Mouse (Mus musculus): Measurements from ENCODE around the gene Galnt10. TPM values are rescaled to one million over a fixed set of nuclear protein-coding genes. Genes with fewer than 3 reads are reported as not detected.

Gene Galnt10
- total RNA-seq, 2 experiments from 2014 or later, result 5.9 to 7.4 TPM

DNA sequence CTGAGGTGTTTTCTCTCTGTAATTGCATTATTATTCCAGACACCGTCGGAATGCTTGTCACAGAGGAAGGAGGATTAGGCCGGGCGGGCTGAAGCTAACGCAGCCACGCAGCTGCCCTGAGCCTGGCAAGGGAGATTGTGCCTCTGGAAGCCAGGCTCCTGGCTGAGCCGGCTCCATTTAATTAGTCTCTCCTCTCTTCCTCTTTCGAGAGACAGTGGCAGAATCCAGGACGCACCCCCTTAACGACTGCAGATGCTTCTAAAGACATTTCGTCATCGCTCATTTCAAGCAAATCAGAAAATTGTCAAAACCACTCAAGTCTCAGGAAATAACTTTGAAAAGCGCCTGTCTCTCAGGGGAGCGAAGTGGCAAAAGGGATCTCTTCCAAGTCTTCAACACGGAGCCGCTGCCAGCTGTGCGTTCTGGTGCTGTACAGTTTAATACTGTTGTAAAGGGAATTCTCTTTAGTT, 51.0 kb downstream of the Galnt10 start:
- Histone ChIP-seq H3K27ac (no peak overlapping the region), H3K4me3 (0 out of 2 replicates have a peak overlapping the region, but pooled peaks have one; percentile 9)
- intact Hi-C loops (cut with DNase I), result loop anchor here (5.0 kb wide), 1 partner anchor 49 kb away; the partner anchor contains the start of gene Galnt10
- TF ChIP-seq CTCF (IDR thresholded peaks at IDR 0.05), result no peak
- DNase-seq (ENCODE audit: extremely low spot score in 1 of 2, low spot score in 2 of 2), result no peak

DNA sequence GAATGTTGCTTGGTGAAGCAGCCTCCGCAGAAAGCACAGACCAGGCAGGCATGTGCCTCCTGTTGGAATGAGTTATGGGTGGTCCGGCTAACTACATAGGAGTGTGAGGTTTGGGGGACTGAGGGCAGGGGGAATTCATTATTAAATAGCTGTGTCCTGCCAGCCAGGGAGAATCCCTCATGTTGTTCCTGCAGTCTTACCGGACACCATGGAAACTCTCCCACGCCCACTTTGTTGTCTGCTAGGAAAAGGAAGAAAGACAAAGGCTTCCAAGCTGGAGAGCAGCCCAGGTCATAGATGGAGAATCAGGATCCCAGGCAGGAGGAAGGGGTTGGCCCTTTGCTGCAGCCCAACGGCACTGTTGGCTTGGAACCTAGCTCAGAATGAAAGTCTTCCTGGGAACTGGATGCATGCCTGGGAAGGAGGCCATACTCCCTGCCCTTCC, 51.6 kb downstream of the Galnt10 start:
- no peak overlapping the region for H3K4me3 ChIP-seq
- TF ChIP-seq CTCF (IDR thresholded peaks at IDR 0.05), result no peak
- H3K27ac ChIP-seq, result no peak overlapping the region
- DNase-seq (ENCODE audit: extremely low spot score in 1 of 2, low spot score in 2 of 2), result no peak
- intact Hi-C loops (cut with DNase I), result loop anchor here (5.0 kb wide), 1 partner anchor 50 kb away; the partner anchor contains the start of gene Galnt10

DNA sequence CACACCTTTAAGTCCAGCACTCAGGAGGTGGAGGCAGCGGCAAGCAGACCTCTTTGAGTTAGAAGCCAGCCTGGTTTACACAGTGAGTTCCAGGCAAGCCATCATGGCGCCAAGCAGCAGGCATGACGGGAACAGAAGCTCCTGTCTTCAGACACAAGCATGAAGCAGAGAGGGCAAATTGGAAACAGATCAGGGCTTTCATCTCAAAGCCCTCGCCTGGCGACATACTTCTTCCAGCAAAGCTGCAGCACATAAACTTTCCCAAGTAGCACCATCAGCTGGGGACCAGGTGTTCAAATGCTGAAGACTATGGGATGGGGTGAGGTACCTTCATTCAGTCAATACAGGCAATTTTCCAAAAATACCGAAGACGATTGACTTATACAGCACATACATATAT, 54.9 kb downstream of the Galnt10 start:
- intact Hi-C loops (cut with DNase I), result no loop called here
- no peak for TF ChIP-seq CTCF (IDR thresholded peaks at IDR 0.05)
- H3K4me3 ChIP-seq, result no peak overlapping the region
- H3K27ac ChIP-seq, result no peak overlapping the region
- DNase-seq (ENCODE audit: extremely low spot score in 1 of 2, low spot score in 2 of 2), result no peak

DNA sequence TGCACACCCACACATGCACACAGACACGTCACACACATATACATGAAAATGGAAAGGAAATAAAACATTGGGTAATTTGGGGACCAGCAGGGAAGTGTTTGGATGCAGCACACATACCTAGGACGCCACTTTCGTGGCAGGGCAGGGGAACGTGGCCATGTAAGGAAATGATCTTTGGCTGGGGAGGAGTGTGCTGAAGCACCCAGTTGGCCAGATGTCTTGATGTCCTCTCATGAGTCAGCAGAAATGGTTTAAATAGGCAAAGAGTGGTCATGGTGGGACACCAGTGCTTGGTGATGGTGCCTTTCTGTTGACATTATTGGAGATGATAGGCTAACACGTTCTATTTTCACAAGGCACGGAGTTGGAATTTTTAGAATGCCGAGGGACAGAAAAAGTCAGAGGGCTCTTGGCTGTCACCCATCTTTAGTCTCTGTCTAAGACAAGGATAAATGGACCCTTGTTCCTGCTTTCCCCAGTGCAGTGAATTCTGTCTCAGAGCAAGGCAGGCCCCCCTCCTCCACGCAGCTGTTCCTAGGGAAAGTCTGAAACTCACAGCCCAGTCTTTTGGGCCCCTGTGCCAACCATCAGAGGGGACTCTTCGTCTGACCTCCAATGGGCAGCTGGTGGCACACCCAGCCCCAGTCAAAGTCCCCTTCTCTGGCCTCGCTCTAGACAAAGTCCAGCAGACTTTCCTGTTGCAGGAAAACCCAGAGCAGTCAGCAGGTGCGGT, 56.1 kb downstream of the Galnt10 start:
- intact Hi-C loops (cut with DNase I), result no loop called here
- no peak for DNase-seq (ENCODE audit: extremely low spot score in 1 of 2, low spot score in 2 of 2)
- no peak for TF ChIP-seq CTCF (IDR thresholded peaks at IDR 0.05)
- Histone ChIP-seq H3K4me3 (no peak overlapping the region), H3K27ac (no peak overlapping the region)

DNA sequence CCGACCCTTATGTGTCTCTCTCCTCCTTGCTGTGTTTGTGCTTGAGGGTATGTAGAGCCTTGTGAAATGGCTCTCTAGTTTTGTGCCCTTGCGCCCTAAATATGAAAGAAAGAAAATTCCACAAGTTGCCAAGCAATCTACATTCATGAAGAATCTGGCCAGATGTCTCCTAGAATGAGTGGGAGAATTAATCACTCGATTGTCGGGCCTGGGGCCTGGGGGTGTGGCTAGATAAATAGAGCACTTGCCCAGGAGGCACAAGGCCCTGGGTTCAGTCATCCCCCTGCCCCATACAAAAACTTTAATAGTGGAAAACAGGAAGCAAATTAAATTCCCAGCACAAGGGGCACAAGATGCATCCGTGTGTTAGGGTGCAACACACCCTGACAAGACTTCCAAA, 56.7 kb downstream of the Galnt10 start:
- no peak for TF ChIP-seq CTCF (IDR thresholded peaks at IDR 0.05)
- Histone ChIP-seq H3K4me3 (no peak overlapping the region), H3K27ac (no peak overlapping the region)
- DNase-seq (ENCODE audit: extremely low spot score in 1 of 2, low spot score in 2 of 2), result no peak
- intact Hi-C loops (cut with DNase I), result no loop called here

DNA sequence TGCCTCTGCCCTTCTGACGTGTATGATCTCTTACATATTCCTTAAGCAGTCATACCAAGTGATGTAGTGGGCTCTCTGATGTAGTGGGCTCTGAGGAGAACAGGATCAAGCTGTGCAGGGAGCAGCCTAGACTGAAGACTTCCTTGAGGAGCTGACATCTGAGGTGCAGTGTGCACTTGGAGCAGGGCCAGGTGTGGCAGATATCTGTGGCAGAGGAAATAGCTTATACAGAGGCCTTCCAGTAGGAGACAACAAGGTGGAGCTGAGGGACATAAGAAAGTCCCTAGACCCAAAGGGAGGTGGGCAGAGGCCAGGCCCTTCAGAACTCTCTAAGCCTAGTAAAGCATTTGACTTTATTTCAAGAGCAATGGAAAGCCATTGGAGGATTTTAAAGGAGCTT, 61.4 kb downstream of the Galnt10 start:
- DNase-seq (ENCODE audit: extremely low spot score in 1 of 2, low spot score in 2 of 2), result no peak
- no peak for TF ChIP-seq CTCF (IDR thresholded peaks at IDR 0.05)
- intact Hi-C loops (cut with DNase I), result no loop called here
- no peak overlapping the region for H3K4me3 ChIP-seq
- H3K27ac ChIP-seq, result no peak overlapping the region

DNA sequence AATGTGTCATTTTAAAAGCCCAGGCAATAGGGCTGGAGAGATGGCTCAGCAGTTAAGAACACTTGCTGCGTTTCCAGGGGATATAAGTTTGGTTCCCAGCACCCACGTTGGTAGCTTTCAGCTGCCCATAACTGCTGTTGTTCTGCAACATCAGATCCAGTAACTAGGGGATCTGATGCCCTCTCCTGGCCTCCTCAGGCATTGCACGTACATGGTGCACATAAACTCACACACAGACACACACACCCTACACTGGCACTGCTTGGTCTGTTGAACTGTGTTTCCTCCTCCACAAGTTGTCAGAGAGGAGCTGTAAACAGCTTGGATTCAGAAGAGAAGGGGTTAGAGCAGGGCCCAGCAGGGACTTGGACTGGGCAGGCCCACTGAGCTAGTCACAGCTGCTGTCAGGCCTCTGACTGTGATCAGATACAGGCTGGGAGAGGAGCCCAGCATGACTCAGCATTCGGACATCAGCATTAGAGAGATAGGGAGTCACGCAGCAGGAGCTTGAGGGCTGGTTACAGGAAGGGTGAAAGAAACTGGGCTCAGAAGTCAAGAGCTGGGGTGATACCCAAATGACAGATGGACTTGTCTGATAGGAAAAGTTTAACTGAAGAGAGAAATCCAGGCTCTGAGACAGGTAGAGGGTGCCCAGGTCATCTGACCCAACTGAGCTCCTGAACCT, 62.0 kb downstream of the Galnt10 start:
- DNase-seq (ENCODE audit: extremely low spot score in 1 of 2, low spot score in 2 of 2), result no peak
- TF ChIP-seq CTCF (IDR thresholded peaks at IDR 0.05), result no peak; the same call in 1 of the 2 replicates

DNA sequence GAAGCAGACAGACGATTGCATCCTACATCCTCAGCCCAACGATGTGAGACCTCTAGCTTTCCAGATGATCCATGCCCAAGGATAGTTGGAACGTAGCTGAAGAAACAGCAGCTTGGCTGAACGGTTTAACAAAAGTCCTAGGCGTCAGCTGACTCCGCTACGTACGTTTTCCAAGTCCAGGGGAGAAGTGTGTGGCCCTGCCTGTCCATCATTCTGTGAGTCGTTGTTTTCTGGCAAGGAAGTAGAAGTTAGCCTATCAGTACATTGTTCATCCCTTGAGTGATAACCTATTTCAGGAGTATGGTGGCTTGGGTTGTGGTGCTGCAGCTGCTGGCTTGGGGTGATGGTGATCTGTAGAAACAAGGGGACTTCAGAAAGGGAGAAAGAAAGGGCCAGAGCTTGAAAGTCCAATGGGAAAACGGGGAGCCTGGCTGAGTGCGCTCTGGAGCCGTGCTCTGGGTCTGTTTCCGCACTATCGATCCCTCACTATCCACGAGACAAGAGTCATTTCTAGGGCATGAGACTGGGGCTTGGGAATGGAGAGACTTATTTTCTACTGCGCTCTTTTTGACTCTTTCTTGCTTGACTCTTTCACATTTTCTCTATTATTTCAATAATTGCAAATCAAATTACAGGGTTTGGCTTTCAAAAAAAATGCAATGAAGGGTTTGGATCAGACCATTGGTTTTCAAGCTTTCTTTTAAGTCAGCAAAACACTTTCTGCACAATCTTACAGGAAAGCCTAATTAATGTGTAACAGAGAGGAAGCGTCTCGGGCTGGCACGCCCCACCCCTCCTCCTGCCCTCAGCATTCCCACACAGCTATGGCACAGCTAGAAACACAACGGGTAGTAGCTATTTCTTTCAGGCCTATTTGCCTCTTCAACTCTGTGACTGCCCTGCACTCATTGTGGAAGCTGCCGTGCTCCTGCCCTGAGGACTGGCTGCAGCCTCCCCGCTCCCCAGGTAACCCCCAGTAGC, 63.2 kb downstream of the Galnt10 start:
- TF ChIP-seq CTCF (IDR thresholded peaks at IDR 0.05), result no peak
- intact Hi-C loops (cut with DNase I), result no loop called here
- Histone ChIP-seq H3K27ac (no peak overlapping the region), H3K4me3 (no peak overlapping the region)
- DNase-seq (ENCODE audit: extremely low spot score in 1 of 2, low spot score in 2 of 2), result no peak

More for the DNA sequence above, 62.0 kb downstream of the Galnt10 start:
- intact Hi-C loops (cut with DNase I), result no loop called here
- Histone ChIP-seq H3K27ac (no peak overlapping the region), H3K4me3 (no peak overlapping the region)

DNA sequence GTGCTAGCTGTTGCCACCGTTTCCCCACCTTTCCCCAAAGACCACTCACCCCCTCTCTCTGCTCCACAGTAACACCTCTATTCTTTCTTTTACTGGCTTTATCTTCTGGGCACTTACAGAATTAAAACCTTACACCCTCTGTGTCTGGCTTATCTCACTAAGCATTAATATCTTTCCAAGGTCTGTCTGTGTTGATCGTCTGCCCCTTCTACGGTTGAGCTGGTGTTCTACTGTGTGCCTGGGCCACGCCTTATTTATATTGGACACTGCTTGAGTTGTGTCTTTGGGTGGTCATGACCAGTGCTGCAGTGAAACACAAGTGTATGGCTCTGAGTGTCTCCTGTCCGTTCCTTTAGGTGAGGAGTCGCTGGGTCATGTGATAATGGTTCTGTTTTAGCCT, 68.7 kb downstream of the Galnt10 start:
- DNase-seq (ENCODE audit: extremely low spot score in 1 of 2, low spot score in 2 of 2), result no peak

DNA sequence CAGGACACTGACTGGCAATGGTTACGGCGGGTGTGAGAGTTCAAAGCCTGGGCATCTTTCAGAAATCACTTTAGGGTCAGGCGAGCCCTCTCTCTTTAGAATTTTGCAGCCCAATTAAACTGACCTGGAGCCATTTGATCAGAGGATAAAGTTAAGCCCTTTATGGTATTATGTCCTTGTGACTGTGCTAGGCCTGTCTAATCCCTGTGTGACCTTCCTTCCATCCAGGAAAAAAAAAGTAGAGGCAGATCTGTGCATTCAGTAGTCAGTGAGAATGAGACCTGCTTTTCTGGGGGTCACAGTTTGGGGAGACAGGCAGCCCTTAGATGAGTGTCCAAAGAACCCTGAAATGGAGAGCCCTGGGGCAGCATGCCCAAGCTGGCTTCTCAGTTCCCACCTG, 71.5 kb downstream of the Galnt10 start:
- intact Hi-C loops (cut with DNase I), result no loop called here

More for the DNA sequence above, 68.7 kb downstream of the Galnt10 start:
- no peak for TF ChIP-seq CTCF (IDR thresholded peaks at IDR 0.05)
- intact Hi-C loops (cut with DNase I), result no loop called here
- no peak overlapping the region for H3K27ac ChIP-seq
- no peak overlapping the region for H3K4me3 ChIP-seq

DNA sequence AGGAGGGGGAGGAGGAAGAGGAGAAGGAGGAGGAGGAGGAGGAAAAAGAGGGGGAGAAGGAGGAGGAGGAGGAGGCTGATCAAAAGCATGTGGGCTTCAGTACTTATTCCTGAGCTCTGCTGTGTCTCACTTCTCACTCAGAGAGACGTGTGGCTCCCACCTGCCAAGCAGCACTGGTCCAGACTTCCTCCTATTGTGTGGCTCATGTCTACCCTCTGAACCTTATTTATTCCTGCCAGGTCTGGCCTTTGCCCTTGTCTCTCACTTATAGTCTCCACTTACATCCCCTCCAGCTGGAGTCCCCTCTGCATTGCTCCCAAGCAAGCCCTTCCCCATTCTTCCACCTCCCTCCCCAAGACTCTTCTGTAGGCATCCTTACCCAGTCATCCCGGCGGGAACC, 72.2 kb downstream of the Galnt10 start:
- no peak for TF ChIP-seq CTCF (IDR thresholded peaks at IDR 0.05)
- H3K4me3 ChIP-seq, result no peak overlapping the region
- H3K27ac ChIP-seq, result no peak overlapping the region
- no peak for DNase-seq (ENCODE audit: extremely low spot score in 1 of 2, low spot score in 2 of 2)
- intact Hi-C loops (cut with DNase I), result no loop called here

More for the DNA sequence above, 71.5 kb downstream of the Galnt10 start:
- Histone ChIP-seq H3K4me3 (no peak overlapping the region), H3K27ac (no peak overlapping the region)
- no peak for DNase-seq (ENCODE audit: extremely low spot score in 1 of 2, low spot score in 2 of 2)
- TF ChIP-seq CTCF (IDR thresholded peaks at IDR 0.05), result no peak

Measured in left cerebral cortex, adult 2 months (tissue).